Mouse (Mus musculus) retina, adult 2 months (tissue): ENCODE results near the gene Gpr149.

Experiments used
- DNase-seq: peaks from one replicate; pipeline ENCODE4 v3.0.0-alpha.2; 2012; ENCODE audit warnings: low read depth, low spot score

Gene Gpr149

GRCm38 (mm10) chr3:62604973-62605372, at the start of gene Gpr149:
Gene Gpr149 (minus strand): TSS chr3:62605140.
- no peak for DNase-seq

- DNase-seq, result no peak
These were observed 45.6 kb upstream of the Gpr149 start for GRCm38 (mm10) chr3:62650551-62650950.

GRCm38 (mm10) chr3:62610861-62611260, 5.9 kb upstream of the Gpr149 start:
- DNase-seq, result no peak

GRCm38 (mm10) chr3:62605931-62606330, 991 bp upstream of the Gpr149 start:
- DNase-seq, result no peak

- no peak for DNase-seq
These were observed 921 bp downstream of the Gpr149 start for GRCm38 (mm10) chr3:62604047-62604391.

GRCm38 (mm10) chr3:62603231-62604046, 1.5 kb downstream of the Gpr149 start:
- no peak for DNase-seq

- no peak for DNase-seq
These were observed 2.5 kb downstream of the Gpr149 start for GRCm38 (mm10) chr3:62602466-62602865.

GRCm38 (mm10) chr3:62594842-62595241, 10.1 kb downstream of the Gpr149 start:
- DNase-seq, result no peak

- no peak for DNase-seq
These were observed 19.9 kb downstream of the Gpr149 start for GRCm38 (mm10) chr3:62585072-62585471.

GRCm38 (mm10) chr3:62527593-62527992, 77.3 kb downstream of the Gpr149 start:
- no peak for DNase-seq

- no peak for DNase-seq
These were observed 77.8 kb downstream of the Gpr149 start for GRCm38 (mm10) chr3:62527160-62527559.

- DNase-seq, result no peak
These were observed 97.7 kb downstream of the Gpr149 start for GRCm38 (mm10) chr3:62507206-62507647.

GRCm38 (mm10) chr3:62506488-62507205, 98.3 kb downstream of the Gpr149 start, which contains the start of gene Dhx36:
Gene Dhx36 (minus strand): TSS chr3:62507004.
- DNase-seq, result peak; percentile 90

GRCm38 (mm10) chr3:62505166-62505900, 99.6 kb downstream of the Gpr149 start:
- no peak for DNase-seq

GRCm38 (mm10) chr3:62499327-62499726, 105.6 kb downstream of the Gpr149 start:
- no peak for DNase-seq

- DNase-seq, result no peak
These were observed 112.4 kb downstream of the Gpr149 start for GRCm38 (mm10) chr3:62492568-62492967.

- no peak for DNase-seq
These were observed 120.6 kb downstream of the Gpr149 start for GRCm38 (mm10) chr3:62484340-62484739.
